ENCODE assay signal across 16 mouse cellular contexts in genomic region chr1:182514803-182515590, GRCm38 (mm10). TPM values are rescaled to one million over a fixed set of nuclear protein-coding genes. Genes with fewer than 3 reads are reported as not detected.
DNase-seq lines count a peak whose midpoint lies in the region; ATAC-seq and TF ChIP-seq lines count a peak whose summit lies in the region.
"Had no signal": no experiment of that assay in that cellular context is flagged by ENCODE, and none has a peak within 500 bp of the region (broad histone marks: within the 10 kb centered on the region; RNA-seq: fewer than 3 reads in every experiment).

No protein-coding gene starts in this region.

- no peak for DNase-seq in gastrocnemius, adult 2 months
- no peak for DNase-seq in gastrocnemius, adult 8-10 months (ENCODE audit: low spot score in 2 of 2)
- no peak for DNase-seq in kidney, adult 18-20 months
- DNase-seq in 3T3-L1 (ENCODE audit: low read depth, low spot score), result peak; percentile 68
- DNase-seq in embryonic facial prominence, embryonic 14.5 days (ENCODE audit: low spot score), result no peak
- DNase-seq in cerebellum, postnatal 36 days, result no peak
- DNase-seq in left cerebral cortex, postnatal 14 days (ENCODE audit: low spot score in 2 of 2), result no peak
- DNase-seq: adrenal gland, postnatal 10 days; cerebellum, postnatal 25 days; right cerebral cortex, postnatal 25 days had no signal

- no peak for TF ChIP-seq CTCF in gastrocnemius, adult 2 months (IDR thresholded peaks at IDR 0.05)

- whole genome bisulfite sequencing in kidney, embryonic 16.5 days, result 78% methylated on average over 10 of the region's 10 CpGs
- 76% methylated on average over 10 of the region's 10 CpGs for WGBS in embryonic facial prominence, embryonic 14.5 days

- peaks cover 29% of the 10 kb centered on the region for H3K4me1 ChIP-seq in kidney, embryonic 16.5 days (ENCODE audit: insufficient read depth, low read length)
- H3K4me1 ChIP-seq in embryonic facial prominence, embryonic 14.5 days (ENCODE audit: control insufficient read depth, insufficient read depth, low read length), result peaks cover 37% of the 10 kb centered on the region

- no peak overlapping the region; the same call in 1 of the 2 replicates for H3K27ac ChIP-seq in gastrocnemius, adult 2 months
- H3K27ac ChIP-seq in kidney, embryonic 16.5 days (ENCODE audit: low read length), result no peak overlapping the region
- H3K27ac ChIP-seq in embryonic facial prominence, embryonic 14.5 days (replicated peaks; ENCODE audit: low read depth, low read length), result no peak overlapping the region
- H3K27ac ChIP-seq: embryonic facial prominence, embryonic 15.5 days; hindbrain, postnatal 0 days; limb, embryonic 15.5 days; midbrain, embryonic 15.5 days had no signal

- H3K9me3 ChIP-seq in kidney, embryonic 16.5 days (ENCODE audit: low read length), result no peaks in the 10 kb centered on the region
- no peaks in the 10 kb centered on the region for H3K9me3 ChIP-seq in embryonic facial prominence, embryonic 14.5 days (ENCODE audit: control insufficient read depth, low read length)
- H3K9me3 ChIP-seq: embryonic facial prominence, embryonic 15.5 days; limb, embryonic 15.5 days; midbrain, embryonic 15.5 days had no signal

- intact Hi-C loops in gastrocnemius, adult 2 months (cut with DNase I), result no loop called here
- intact Hi-C loops in left cerebral cortex, postnatal 14 days (cut with DNase I), result no loop called here

- 0 out of 2 replicates have a peak overlapping the region, but pooled peaks have one; percentile 71 for H3K4me2 ChIP-seq in kidney, embryonic 16.5 days (replicated peaks; ENCODE audit: low read depth, low read length)
- H3K4me2 ChIP-seq in embryonic facial prominence, embryonic 14.5 days (ENCODE audit: low read depth, low read length), result peak overlapping the region; percentile 69

- no peaks in the 10 kb centered on the region for H3K27me3 ChIP-seq in kidney, embryonic 16.5 days (ENCODE audit: insufficient read depth, low read length)
- no peaks in the 10 kb centered on the region for H3K27me3 ChIP-seq in embryonic facial prominence, embryonic 14.5 days (replicated peaks; ENCODE audit: control insufficient read depth, insufficient read depth, low read length)
- H3K27me3 ChIP-seq: embryonic facial prominence, embryonic 15.5 days; limb, embryonic 15.5 days had no signal

- peaks cover 21% of the 10 kb centered on the region for H3K36me3 ChIP-seq in kidney, embryonic 16.5 days (ENCODE audit: insufficient read depth, low read length)
- peaks cover 45% of the 10 kb centered on the region for H3K36me3 ChIP-seq in embryonic facial prominence, embryonic 14.5 days (ENCODE audit: control insufficient read depth, insufficient read depth, low read length)

- peak overlapping the region; percentile 92 for H3K4me3 ChIP-seq in gastrocnemius, adult 2 months
- no peak overlapping the region for H3K4me3 ChIP-seq in kidney, embryonic 16.5 days (ENCODE audit: low read length)
- H3K4me3 ChIP-seq in embryonic facial prominence, embryonic 14.5 days (ENCODE audit: low read depth, low read length), result no peak overlapping the region

- no peak for ATAC-seq in kidney, embryonic 16.5 days (ENCODE audit: low FRiP score, low TSS enrichment)
- ATAC-seq in embryonic facial prominence, embryonic 14.5 days (ENCODE audit: low read depth), result no peak
- ATAC-seq: hindbrain, postnatal 0 days; midbrain, embryonic 15.5 days had no signal

- no peak overlapping the region for H3K9ac ChIP-seq in kidney, embryonic 16.5 days (replicated peaks; ENCODE audit: low read length)
- H3K9ac ChIP-seq in embryonic facial prominence, embryonic 14.5 days (ENCODE audit: low read depth, low read length), result no peak overlapping the region
- H3K9ac ChIP-seq: midbrain, embryonic 15.5 days had no signal

RNA-seq across cellular contexts. Expression of gene Capn2, which starts 2.4 kb away (rescaled TPM):
- 10 to 100 TPM; 46.7 to 55.3 TPM for total RNA-seq in gastrocnemius, adult 2 months (2021)
- total RNA-seq in gastrocnemius, adult 8-10 months (2022), result 10 to 100 TPM; 46.6 to 49.7 (median 47.6) TPM
- 136 and 142 TPM in 2 replicates for polyA plus RNA-seq in kidney, embryonic 16.5 days (2015; fragmentation: Nextera tagmentation; extraction: Ambion mirVana)
- 115 and 117 TPM in 2 replicates for polyA plus RNA-seq in embryonic facial prominence, embryonic 14.5 days (2014; fragmentation: Nextera tagmentation; extraction: Ambion mirVana)
- total RNA-seq in left cerebral cortex, postnatal 14 days (2021), result 10 to 100 TPM; 55.6 to 59.4 TPM

RNA-seq across cellular contexts. Expression of gene Capn8, which starts 49.8 kb away (rescaled TPM):
- not detected for total RNA-seq in gastrocnemius, adult 2 months (2021)
- total RNA-seq in gastrocnemius, adult 8-10 months (2022), result not detected
- not detected in 2 replicates for polyA plus RNA-seq in kidney, embryonic 16.5 days (2015; fragmentation: Nextera tagmentation; extraction: Ambion mirVana)
- 0.07 and 0.16 TPM in 2 replicates for polyA plus RNA-seq in embryonic facial prominence, embryonic 14.5 days (2014; fragmentation: Nextera tagmentation; extraction: Ambion mirVana)
- total RNA-seq in left cerebral cortex, postnatal 14 days (2021), result under 1 TPM in 1 of 2 experiments, not detected in 1; 0.13 TPM
- total RNA-seq: adrenal gland, postnatal 10 days; hindbrain, postnatal 0 days; layer of hippocampus, postnatal 25 days had no signal
- polyA plus RNA-seq: hindbrain, postnatal 0 days; limb, embryonic 15.5 days had no signal
